Mouse (Mus musculus): ENCODE data around the gene Pcolce2. TPM values are rescaled to one million over a fixed set of nuclear protein-coding genes. Genes with fewer than 3 reads are reported as not detected.

Gene Pcolce2
- polyA plus RNA-seq, 1 experiment, result not detected

- Histone ChIP-seq H3K4me1 (ENCODE audit: control insufficient read depth) (no peaks in the 10 kb centered on the region), H3K36me3 (ENCODE audit: control insufficient read depth) (no peaks in the 10 kb centered on the region; the same call in 1 of the 2 replicates), H3K4me3 (replicated peaks) (no peak overlapping the region), H3K9me3 (ENCODE audit: control insufficient read depth, low read length) (no peaks in the 10 kb centered on the region), H3K27me3 (ENCODE audit: control insufficient read depth) (no peaks in the 10 kb centered on the region)
- no peak for TF ChIP-seq GATA1 (IDR thresholded peaks at IDR 0.05; ENCODE audit: low read length)
- no peak for TF ChIP-seq TAL1 (IDR thresholded peaks at IDR 0.05; ENCODE audit: low read length)
Observed at GRCm38 (mm10) chr9:95693528-95694100, 56.2 kb downstream of the Pcolce2 start.

GRCm38 (mm10) chr9:95694526-95694925, 57.1 kb downstream of the Pcolce2 start:
- no peaks in the 10 kb centered on the region; the same call in 1 of the 2 replicates for H3K36me3 ChIP-seq (ENCODE audit: control insufficient read depth)
- H3K4me1 ChIP-seq (ENCODE audit: control insufficient read depth), result no peaks in the 10 kb centered on the region
- H3K4me3 ChIP-seq (replicated peaks), result no peak overlapping the region
- H3K27me3 ChIP-seq (ENCODE audit: control insufficient read depth), result no peaks in the 10 kb centered on the region
- no peak for TF ChIP-seq TAL1 (IDR thresholded peaks at IDR 0.05; ENCODE audit: low read length)
- TF ChIP-seq GATA1 (IDR thresholded peaks at IDR 0.05; ENCODE audit: low read length), result no peak
- no peaks in the 10 kb centered on the region for H3K9me3 ChIP-seq (ENCODE audit: control insufficient read depth, low read length)

- H3K4me1 ChIP-seq (ENCODE audit: control insufficient read depth), result no peaks in the 10 kb centered on the region
- TF ChIP-seq GATA1 (IDR thresholded peaks at IDR 0.05; ENCODE audit: low read length), result no peak
- no peak overlapping the region for H3K4me3 ChIP-seq (replicated peaks)
- H3K36me3 ChIP-seq (ENCODE audit: control insufficient read depth), result no peaks in the 10 kb centered on the region; the same call in 1 of the 2 replicates
- no peaks in the 10 kb centered on the region for H3K9me3 ChIP-seq (ENCODE audit: control insufficient read depth, low read length)
- no peaks in the 10 kb centered on the region for H3K27me3 ChIP-seq (ENCODE audit: control insufficient read depth)
Observed at GRCm38 (mm10) chr9:95695023-95695422, 57.6 kb downstream of the Pcolce2 start.

- no peaks in the 10 kb centered on the region for H3K4me1 ChIP-seq (ENCODE audit: control insufficient read depth)
- no peaks in the 10 kb centered on the region; the same call in 1 of the 2 replicates for H3K36me3 ChIP-seq (ENCODE audit: control insufficient read depth)
- no peaks in the 10 kb centered on the region for H3K9me3 ChIP-seq (ENCODE audit: control insufficient read depth, low read length)
- no peak for TF ChIP-seq GATA1 (IDR thresholded peaks at IDR 0.05; ENCODE audit: low read length)
- no peak for TF ChIP-seq TAL1 (IDR thresholded peaks at IDR 0.05; ENCODE audit: low read length)
- no peaks in the 10 kb centered on the region for H3K27me3 ChIP-seq (ENCODE audit: control insufficient read depth)
- H3K4me3 ChIP-seq (replicated peaks), result no peak overlapping the region
Observed at GRCm38 (mm10) chr9:95696581-95696980, 59.2 kb downstream of the Pcolce2 start.

- Histone ChIP-seq H3K9me3 (ENCODE audit: control insufficient read depth, low read length) (no peaks in the 10 kb centered on the region), H3K4me3 (replicated peaks) (no peak overlapping the region), H3K27me3 (ENCODE audit: control insufficient read depth) (no peaks in the 10 kb centered on the region), H3K36me3 (ENCODE audit: control insufficient read depth) (no peaks in the 10 kb centered on the region), H3K4me1 (ENCODE audit: control insufficient read depth) (no peaks in the 10 kb centered on the region)
- TF ChIP-seq TAL1 (IDR thresholded peaks at IDR 0.05; ENCODE audit: low read length) (no peak), GATA1 (IDR thresholded peaks at IDR 0.05; ENCODE audit: low read length) (no peak)
Observed at GRCm38 (mm10) chr9:95697808-95698207, 60.4 kb downstream of the Pcolce2 start.

GRCm38 (mm10) chr9:95699273-95699672, 61.9 kb downstream of the Pcolce2 start:
- no peaks in the 10 kb centered on the region for H3K9me3 ChIP-seq (ENCODE audit: control insufficient read depth, low read length)
- no peaks in the 10 kb centered on the region for H3K36me3 ChIP-seq (ENCODE audit: control insufficient read depth)
- no peaks in the 10 kb centered on the region; the same call in 1 of the 2 replicates for H3K4me1 ChIP-seq (ENCODE audit: control insufficient read depth)
- TF ChIP-seq TAL1 (IDR thresholded peaks at IDR 0.05; ENCODE audit: low read length), result no peak
- no peak for TF ChIP-seq GATA1 (IDR thresholded peaks at IDR 0.05; ENCODE audit: low read length)
- no peaks in the 10 kb centered on the region for H3K27me3 ChIP-seq (ENCODE audit: control insufficient read depth)
- no peak overlapping the region for H3K4me3 ChIP-seq (replicated peaks)

GRCm38 (mm10) chr9:95704078-95704477, 66.7 kb downstream of the Pcolce2 start:
- H3K9me3 ChIP-seq (ENCODE audit: control insufficient read depth, low read length), result no peaks in the 10 kb centered on the region
- TF ChIP-seq TAL1 (IDR thresholded peaks at IDR 0.05; ENCODE audit: low read length) (no peak), GATA1 (IDR thresholded peaks at IDR 0.05; ENCODE audit: low read length) (no peak)
- no peaks in the 10 kb centered on the region; the same call in 1 of the 2 replicates for H3K4me1 ChIP-seq (ENCODE audit: control insufficient read depth)
- no peak overlapping the region for H3K4me3 ChIP-seq (replicated peaks)
- no peaks in the 10 kb centered on the region for H3K27me3 ChIP-seq (ENCODE audit: control insufficient read depth)
- H3K36me3 ChIP-seq (ENCODE audit: control insufficient read depth), result no peaks in the 10 kb centered on the region

GRCm38 (mm10) chr9:95705371-95705770, 68.0 kb downstream of the Pcolce2 start:
- Histone ChIP-seq H3K4me3 (replicated peaks) (no peak overlapping the region), H3K27me3 (ENCODE audit: control insufficient read depth) (no peaks in the 10 kb centered on the region), H3K36me3 (ENCODE audit: control insufficient read depth) (no peaks in the 10 kb centered on the region), H3K4me1 (ENCODE audit: control insufficient read depth) (no peaks in the 10 kb centered on the region; the same call in 1 of the 2 replicates), H3K9me3 (ENCODE audit: control insufficient read depth, low read length) (no peaks in the 10 kb centered on the region)
- TF ChIP-seq TAL1 (IDR thresholded peaks at IDR 0.05; ENCODE audit: low read length) (no peak), GATA1 (IDR thresholded peaks at IDR 0.05; ENCODE audit: low read length) (no peak)

- no peaks in the 10 kb centered on the region for H3K27me3 ChIP-seq (ENCODE audit: control insufficient read depth)
- no peaks in the 10 kb centered on the region for H3K36me3 ChIP-seq (ENCODE audit: control insufficient read depth)
- H3K4me1 ChIP-seq (ENCODE audit: control insufficient read depth), result no peaks in the 10 kb centered on the region; the same call in 1 of the 2 replicates
- H3K9me3 ChIP-seq (ENCODE audit: control insufficient read depth, low read length), result no peaks in the 10 kb centered on the region
- no peak overlapping the region for H3K4me3 ChIP-seq (replicated peaks)
- no peak for TF ChIP-seq TAL1 (IDR thresholded peaks at IDR 0.05; ENCODE audit: low read length)
- no peak for TF ChIP-seq GATA1 (IDR thresholded peaks at IDR 0.05; ENCODE audit: low read length)
Observed at GRCm38 (mm10) chr9:95708943-95709342, 71.5 kb downstream of the Pcolce2 start.

GRCm38 (mm10) chr9:95712574-95712973, 75.2 kb downstream of the Pcolce2 start:
- H3K4me3 ChIP-seq (replicated peaks), result no peak overlapping the region
- TF ChIP-seq TAL1 (IDR thresholded peaks at IDR 0.05; ENCODE audit: low read length) (no peak), GATA1 (IDR thresholded peaks at IDR 0.05; ENCODE audit: low read length) (no peak)
- no peaks in the 10 kb centered on the region for H3K4me1 ChIP-seq (ENCODE audit: control insufficient read depth)
- no peaks in the 10 kb centered on the region for H3K36me3 ChIP-seq (ENCODE audit: control insufficient read depth)
- H3K27me3 ChIP-seq (ENCODE audit: control insufficient read depth), result no peaks in the 10 kb centered on the region
- no peaks in the 10 kb centered on the region for H3K9me3 ChIP-seq (ENCODE audit: control insufficient read depth, low read length)

Measured in erythroblast, embryonic 14.5 days (primary cell).